ENCODE assay signal across 8 mouse cellular contexts in the genomic region with DNA sequence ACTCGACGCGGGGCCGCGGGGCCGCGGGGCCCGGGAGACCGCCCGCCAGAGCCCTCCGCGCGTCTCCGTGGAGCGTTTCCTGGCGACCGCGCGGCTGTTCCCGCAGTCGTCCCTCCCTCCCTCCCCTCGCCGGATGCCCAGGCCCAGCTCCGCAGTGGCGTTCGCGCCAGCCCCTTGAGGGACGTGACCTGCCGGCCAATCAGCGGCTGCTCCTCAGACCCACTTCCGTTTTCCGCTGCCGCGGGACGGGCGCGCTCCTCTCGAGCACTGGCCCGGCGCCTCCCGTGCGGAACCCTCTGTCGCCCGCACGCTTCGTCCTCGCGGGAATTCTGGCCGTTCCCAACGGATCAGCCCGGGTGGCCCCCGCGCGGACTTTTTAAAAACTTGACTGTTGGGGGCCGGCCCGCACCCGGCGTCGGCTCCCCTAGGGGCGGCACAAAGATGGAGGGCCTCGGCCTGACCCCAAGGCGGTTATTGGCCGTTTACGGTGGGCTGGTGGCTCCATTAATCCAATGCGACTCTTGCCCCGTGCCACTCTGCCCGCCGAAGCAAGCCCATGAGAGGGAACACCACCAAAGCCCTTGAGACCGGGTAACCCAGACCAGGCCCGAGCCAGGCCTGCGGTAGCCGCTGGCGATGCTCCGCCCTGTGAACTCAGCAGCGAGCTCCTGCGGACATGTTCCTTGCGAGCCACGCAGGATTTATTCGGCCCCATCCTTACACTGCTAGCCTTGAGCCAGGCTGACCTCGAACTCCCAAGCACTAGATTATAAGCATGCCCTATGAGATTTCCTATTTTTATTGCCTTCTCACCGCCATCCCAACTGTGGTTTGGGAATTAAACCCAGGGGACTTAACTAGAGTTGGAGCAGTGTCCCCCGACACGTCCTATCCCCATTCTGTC. TPM values are rescaled to one million over a fixed set of nuclear protein-coding genes. Genes with fewer than 3 reads are reported as not detected.
DNase-seq lines count a peak whose midpoint lies in the region; ATAC-seq and TF ChIP-seq lines count a peak whose summit lies in the region.

No protein-coding gene starts in this region.

- intact Hi-C loops in left cerebral cortex, postnatal 36 days (cut with DNase I) = loop anchor here (2.0 to 5.0 kb wide), 2 partner anchors 16 to 88 kb away; a partner anchor contains a TSS

- ATAC-seq in intestine, postnatal 0 days = peak; percentile 96

- H3K4me2 ChIP-seq in intestine, postnatal 0 days (replicated peaks; ENCODE audit: low read depth) = peak overlapping the region; percentile 69

- no peaks in the 10 kb centered on the region for H3K9me3 ChIP-seq in intestine, postnatal 0 days (ENCODE audit: control insufficient read depth)
- H3K9me3 ChIP-seq in midbrain, embryonic 10.5 days (replicated peaks) = no peaks in the 10 kb centered on the region

- H3K36me3 ChIP-seq in intestine, postnatal 0 days (ENCODE audit: control insufficient read depth, insufficient read depth) = no peaks in the 10 kb centered on the region
- peaks cover 25% of the 10 kb centered on the region for H3K36me3 ChIP-seq in midbrain, embryonic 10.5 days

- DNase-seq in adrenal gland, postnatal 10 days = peak; percentile 98
- DNase-seq in embryo, embryonic 9.5 days (ENCODE audit: extremely low spot score) = peak; percentile 95
- peak; percentile 97 to 98 for DNase-seq in gastrocnemius, postnatal 4 days (ENCODE audit: low spot score in 2 of 2)
- DNase-seq in left cerebral cortex, postnatal 36 days (ENCODE audit: low spot score in 2 of 2) = peak; percentile 97 to 98
- peak; percentile 98 for DNase-seq in midbrain, embryonic 10.5 days (ENCODE audit: low spot score)
- DNase-seq in right cerebral cortex, postnatal 36 days (ENCODE audit: low spot score in 2 of 2) = peak; percentile 95
- DNase-seq in urinary bladder, postnatal 4 days (ENCODE audit: low spot score in 2 of 2) = peak; percentile 96

- 0 out of 2 replicates have a peak, but pooled peaks have one; percentile 1 for TF ChIP-seq CTCF in intestine, postnatal 0 days (IDR thresholded peaks at IDR 0.05; ENCODE audit: low read depth)

- WGBS in intestine, postnatal 0 days = under 1% methylated on average over 75 of the region's 83 CpGs
- WGBS in midbrain, embryonic 10.5 days = under 1% methylated on average over 83 of the region's 83 CpGs

- H3K27ac ChIP-seq in intestine, postnatal 0 days (ENCODE audit: low read depth, low read length) = peak overlapping the region; percentile 99
- H3K27ac ChIP-seq in midbrain, embryonic 10.5 days (replicated peaks) = peak overlapping the region; percentile 100

- H3K27me3 ChIP-seq in intestine, postnatal 0 days (replicated peaks; ENCODE audit: control insufficient read depth, insufficient read depth, low read length) = no peaks in the 10 kb centered on the region
- no peaks in the 10 kb centered on the region for H3K27me3 ChIP-seq in midbrain, embryonic 10.5 days (ENCODE audit: low read depth, poor library complexity, severe bottlenecking)

- peak overlapping the region; percentile 67 for H3K4me3 ChIP-seq in intestine, postnatal 0 days (ENCODE audit: low read depth, low read length)
- peak overlapping the region; percentile 97 for H3K4me3 ChIP-seq in midbrain, embryonic 10.5 days

- peak overlapping the region; percentile 92 for H3K9ac ChIP-seq in intestine, postnatal 0 days (ENCODE audit: low read depth, low read length)

- H3K4me1 ChIP-seq in intestine, postnatal 0 days (replicated peaks; ENCODE audit: control insufficient read depth, insufficient read depth, low read length) = no peaks in the 10 kb centered on the region
- peaks cover 33% of the 10 kb centered on the region for H3K4me1 ChIP-seq in midbrain, embryonic 10.5 days

RNA-seq across cellular contexts. Expression of a gene that starts 0.7 kb away (rescaled TPM):
- 100 to 1,000 TPM; 139 to 143 TPM for total RNA-seq in adrenal gland, postnatal 10 days (2021)
- total RNA-seq in gastrocnemius, postnatal 4 days (2021) = 100 to 1,000 TPM; 134 TPM
- polyA plus RNA-seq in intestine, postnatal 0 days (2015; fragmentation: Nextera tagmentation; extraction: Ambion mirVana) = 27.9 and 29.5 TPM in 2 replicates
- total RNA-seq in left cerebral cortex, postnatal 36 days (2021) = 100 to 1,000 TPM; 118 to 134 TPM
- 48.9 and 56.6 TPM in 2 replicates for polyA plus RNA-seq in midbrain, embryonic 10.5 days (2016; fragmentation: Nextera tagmentation; extraction: Ambion mirVana)

RNA-seq across cellular contexts. Expression of a gene that starts 15.6 kb away (rescaled TPM):
- total RNA-seq in adrenal gland, postnatal 10 days (2021) = 1 to 10 TPM; 2.8 to 2.9 TPM
- 1 to 10 TPM; 2.9 to 3.7 TPM for total RNA-seq in gastrocnemius, postnatal 4 days (2021)
- polyA plus RNA-seq in intestine, postnatal 0 days (2015; fragmentation: Nextera tagmentation; extraction: Ambion mirVana) = 0.74 and 0.95 TPM in 2 replicates
- 10 to 100 TPM; 27.8 to 38.4 TPM for total RNA-seq in left cerebral cortex, postnatal 36 days (2021)
- polyA plus RNA-seq in midbrain, embryonic 10.5 days (2016; fragmentation: Nextera tagmentation; extraction: Ambion mirVana) = 2.1 and 2.9 TPM in 2 replicates

RNA-seq across cellular contexts. Expression of a gene that starts 28.4 kb away (rescaled TPM):
- 10 to 100 TPM; 43.8 to 48.6 TPM for total RNA-seq in adrenal gland, postnatal 10 days (2021)
- total RNA-seq in gastrocnemius, postnatal 4 days (2021) = 10 to 100 TPM; 10.8 to 13.9 TPM
- polyA plus RNA-seq in intestine, postnatal 0 days (2015; fragmentation: Nextera tagmentation; extraction: Ambion mirVana) = 79.0 and 88.7 TPM in 2 replicates
- total RNA-seq in left cerebral cortex, postnatal 36 days (2021) = 10 to 100 TPM; 27.0 to 27.1 TPM
- 56.1 and 62.9 TPM in 2 replicates for polyA plus RNA-seq in midbrain, embryonic 10.5 days (2016; fragmentation: Nextera tagmentation; extraction: Ambion mirVana)

Comparison
In these comparisons a context has a peak if more than half of its experiments do, and no peak if none do; other contexts are left out.
1. Peak in every context shown above with its lines: DNase-seq, ATAC-seq, H3K4me3 ChIP-seq and H3K27ac ChIP-seq.
2. RNA of a gene that starts 15.6 kb away (total RNA-seq): 27.8 to 38.4 TPM in left cerebral cortex, postnatal 36 days; 2.9 to 3.7 TPM in gastrocnemius, postnatal 4 days and 2.8 to 2.9 TPM in adrenal gland, postnatal 10 days; every median in the first group is over 4 times any median in the second.